Mouse (Mus musculus) liver, embryonic 14.5 days (tissue): Measurements from ENCODE around the gene Marcksl1. TPM values are rescaled to one million over a fixed set of nuclear protein-coding genes. Genes with fewer than 3 reads are reported as not detected.

Source experiments
- ATAC-seq: fragments of 200-750 bp; cut with Nextera tagmentation; 2 replicates; pipeline ENCODE4 v1.8.0; 2017; ENCODE audit warnings: moderate number of reproducible peaks, mild to moderate bottlenecking, moderate library complexity; ENCODE audit not compliant: insufficient read depth
- DNase-seq, 3 experiments: peaks; one replicate each; pipeline ENCODE4 v3.0.0-alpha.2; 2012 to 2013; ENCODE audit warnings: low read depth in 3 of 3, low spot score in 3 of 3
- H3K27ac ChIP-seq: fragments of 300-500 bp; sonication (generic); 2 replicates; pipeline ENCODE4 v1.5.1; 2014; ENCODE audit warnings: moderate library complexity, mild to moderate bottlenecking, control low read depth, inconsistent platforms
- H3K27me3 ChIP-seq: fragments of 300-500 bp; sonication (generic); 2 replicates; pipeline ENCODE4 v1.6.1; 2014; ENCODE audit warnings: mild to moderate bottlenecking, low read length, moderate library complexity; ENCODE audit not compliant: control insufficient read depth, insufficient read depth
- H3K36me3 ChIP-seq: fragments of 300-500 bp; sonication (generic); replicated peaks from 2 replicates; pipeline ENCODE4 v1.6.1; 2014; ENCODE audit warnings: low read depth; ENCODE audit not compliant: control insufficient read depth, insufficient read depth
- H3K4me1 ChIP-seq, 2 experiments: fragments of 200-500 bp in 1 of 2; fragments of 300-500 bp in 1 of 2; sonication (generic) in 1 of 2; replicated peaks; 2 replicates each; pipeline ENCODE4 v1.6.1; 2012 to 2014; ENCODE audit warnings: antibody characterized with exemption in 1 of 2, inconsistent platforms in 1 of 2, low read length in 1 of 2; ENCODE audit not compliant: control insufficient read depth in 2 of 2, insufficient read depth in 2 of 2
- H3K4me2 ChIP-seq: fragments of 300-500 bp; sonication (generic); 2 replicates; pipeline ENCODE4 v1.6.1; 2014; ENCODE audit warnings: low read depth, mild to moderate bottlenecking, control low read depth, moderate library complexity
- H3K4me3 ChIP-seq, 2 experiments: fragments of 200-500 bp in 1 of 2; fragments of 300-500 bp in 1 of 2; sonication (generic) in 1 of 2; 2 replicates each; pipeline ENCODE4 v1.5.1; 2012 to 2014; ENCODE audit warnings: low read depth in 2 of 2, low read length in 2 of 2, mild to moderate bottlenecking in 2 of 2, control low read depth in 1 of 2, inconsistent platforms in 1 of 2, moderate library complexity in 1 of 2; ENCODE audit not compliant: insufficient read depth in 1 of 2
- H3K9ac ChIP-seq: fragments of 300-500 bp; sonication (generic); replicated peaks from 2 replicates; pipeline ENCODE4 v1.6.1; 2014; ENCODE audit warnings: mild to moderate bottlenecking, control low read depth, moderate library complexity
- H3K9me3 ChIP-seq: fragments of 300-500 bp; sonication (generic); 2 replicates; pipeline ENCODE4 v1.6.1; 2016; ENCODE audit warnings: low read length, mixed read lengths; ENCODE audit not compliant: control insufficient read depth
- CTCF ChIP-seq: IDR thresholded peaks from 2 replicates; pipeline ENCODE4 v1.5.1; 2016; ENCODE audit warnings: antibody characterized with exemption, low read depth, control low read depth
- EP300 ChIP-seq: IDR thresholded peaks from 2 replicates; pipeline ENCODE4 v1.6.1; 2016; ENCODE audit warnings: antibody characterized with exemption, low read depth
- WGBS: fragments of 180-500 bp; shearing (Covaris S2); extraction: QIAGEN DNeasy Blood & Tissue Kit; methylation state at CpG from one replicate; pipeline ENCODE4 v1.1.7; 2014; ENCODE audit not compliant: insufficient replicate concordance; 5-methylcytosine and 5-hydroxymethylcytosine counted together
- polyA plus RNA-seq, 2 experiments: library from polyadenylated mRNA; depleted of rRNA in 1 of 2; stranded (reverse) in 1 of 2; unstranded in 1 of 2; fragments of >200 nt; fragmentation: Nextera tagmentation in 1 of 2; extraction: Ambion mirVana in 1 of 2; gene quantifications; 2 replicates each; pipeline versions ENCODE4 v1.2.1 to v1.2.3; 2012 to 2014

Gene Marcksl1
- polyA plus RNA-seq (2012; rRNA removed), result 30.6 and 34.8 TPM in 2 replicates
- 38.2 and 42.0 TPM in 2 replicates for polyA plus RNA-seq (2014; fragmentation: Nextera tagmentation; extraction: Ambion mirVana)

DNA sequence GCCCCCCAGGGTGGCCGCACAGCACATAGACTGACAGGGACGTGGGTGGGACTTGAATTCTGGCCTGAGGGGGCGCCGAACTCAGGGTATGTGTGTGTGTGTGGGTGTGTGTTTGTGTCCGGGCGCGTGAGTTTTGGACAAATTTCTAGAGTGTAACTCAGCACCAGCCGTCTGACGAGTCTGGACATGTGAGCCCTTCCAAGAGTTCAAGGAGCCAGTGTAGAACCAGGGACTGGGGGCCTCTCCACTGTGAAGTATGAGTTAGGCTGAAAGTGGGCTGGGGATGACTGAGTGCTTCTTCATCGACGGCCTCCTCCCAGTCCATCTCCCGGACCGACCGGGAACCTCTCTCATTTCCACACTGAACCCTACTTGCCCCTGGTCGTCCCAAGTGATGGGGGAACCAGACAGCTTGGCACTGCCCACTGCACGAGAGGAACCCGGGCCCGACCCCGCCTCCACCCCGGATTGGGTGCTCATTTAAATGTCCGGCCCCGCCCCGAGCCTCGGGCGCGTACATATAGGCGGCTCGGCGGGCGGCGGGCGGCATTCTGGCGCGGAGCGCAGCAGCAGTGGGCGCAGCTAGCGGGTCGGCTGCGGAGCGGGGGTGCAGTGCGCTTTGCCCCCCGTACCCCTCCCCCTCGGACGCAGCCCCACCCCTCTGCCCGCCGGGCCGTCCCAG is at the start of gene Marcksl1:
TSS of gene Marcksl1 (plus strand) at position 496 of the 682 bp plus-strand sequence.
- Histone ChIP-seq H3K36me3 (peaks cover 17% of the 10 kb centered on the region), H3K9me3 (no peaks in the 10 kb centered on the region), H3K9ac (peak within 1 kb of the TSS; percentile 72), H3K27ac (no peak within 1 kb of the TSS), H3K27me3 (peaks cover 13% of the 10 kb centered on the region), H3K4me2 (peak within 1 kb of the TSS; percentile 97), H3K4me3 (peak within 1 kb of the TSS; percentile 52 to 75), H3K4me1 (peaks cover 0 to 5% of the 10 kb centered on the region in 2 experiments; a peak in 1 of 4 replicates)
- peak; percentile 75 for ATAC-seq
- WGBS, result 6% methylated on average over 47 of the region's 47 CpGs
- peak; percentile 49 to 58 (median 55) for DNase-seq
- TF ChIP-seq CTCF (no peak), EP300 (no peak)

DNA sequence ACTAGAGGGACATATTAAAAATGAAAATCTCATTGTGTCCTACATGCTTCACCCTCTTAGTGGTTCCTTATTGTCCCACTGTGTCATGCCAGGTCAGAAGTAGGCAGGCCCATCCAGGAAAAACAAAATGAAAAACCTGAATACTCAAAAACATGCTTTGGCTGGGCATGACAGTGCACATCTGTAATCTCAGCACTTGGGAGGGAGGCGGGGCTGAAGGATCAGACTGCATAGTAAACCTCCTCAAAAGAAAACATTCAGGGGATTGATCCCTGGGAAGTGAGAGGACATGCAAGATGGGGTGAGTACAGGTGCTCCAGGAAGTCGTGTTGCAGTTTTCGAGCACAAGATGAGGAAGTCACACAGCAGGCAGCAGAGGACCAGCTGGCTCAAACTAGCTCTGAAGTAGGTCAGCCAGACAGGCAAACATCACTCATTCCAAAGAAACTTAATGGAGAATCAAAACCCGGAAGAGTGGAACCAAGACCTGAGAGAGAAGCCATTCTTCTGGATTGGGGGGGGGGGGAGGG is 49.0 kb upstream of the Marcksl1 start:
- H3K27me3 ChIP-seq, result no peaks in the 10 kb centered on the region
- DNase-seq (peak; percentile 57 to 65 (median 63)), ATAC-seq (peak; percentile 12; the same call in 1 of the 2 replicates)
- H3K4me3 ChIP-seq, result peak overlapping the region; percentile 63 to 93
- peaks cover 29 to 33% of the 10 kb centered on the region in 2 experiments for H3K4me1 ChIP-seq
- H3K36me3 ChIP-seq, result peaks cover 50% of the 10 kb centered on the region
- WGBS, result 56% methylated on average over 4 of the region's 4 CpGs
- peak overlapping the region; percentile 99 for H3K27ac ChIP-seq
- H3K9me3 ChIP-seq, result no peaks in the 10 kb centered on the region
- peak overlapping the region; percentile 88 for H3K4me2 ChIP-seq
- H3K9ac ChIP-seq, result peak overlapping the region; percentile 98
- TF ChIP-seq CTCF (no peak), EP300 (no peak)

DNA sequence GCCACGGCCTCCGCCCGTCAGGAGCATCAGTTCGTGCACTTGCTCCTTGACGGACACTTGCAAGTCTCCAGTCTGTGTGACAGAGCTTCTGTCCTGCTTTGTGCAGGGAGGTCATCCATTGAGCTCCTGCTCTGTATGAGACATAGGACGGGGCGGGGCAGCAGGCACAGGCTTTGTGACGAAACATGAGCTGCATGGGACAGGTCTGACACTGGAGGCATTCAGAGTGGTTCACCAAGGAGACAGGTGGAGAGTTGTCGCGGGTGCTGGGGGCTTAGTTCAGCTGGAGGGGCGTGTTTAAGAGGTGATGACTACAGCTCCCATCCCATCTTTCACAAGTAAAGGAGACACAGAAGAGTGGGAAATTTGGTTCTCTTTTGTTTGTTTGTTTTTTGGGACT is 37.3 kb upstream of the Marcksl1 start:
- Histone ChIP-seq H3K4me2 (no peak overlapping the region), H3K27ac (no peak overlapping the region), H3K4me1 (no peaks in the 10 kb centered on the region), H3K36me3 (peaks cover 92% of the 10 kb centered on the region), H3K4me3 (no peak overlapping the region), H3K9me3 (no peaks in the 10 kb centered on the region), H3K27me3 (no peaks in the 10 kb centered on the region), H3K9ac (no peak overlapping the region)
- DNase-seq (no peak), ATAC-seq (no peak)
- 82% methylated on average over 11 of the region's 11 CpGs for WGBS
- TF ChIP-seq EP300 (no peak), CTCF (no peak)

DNA sequence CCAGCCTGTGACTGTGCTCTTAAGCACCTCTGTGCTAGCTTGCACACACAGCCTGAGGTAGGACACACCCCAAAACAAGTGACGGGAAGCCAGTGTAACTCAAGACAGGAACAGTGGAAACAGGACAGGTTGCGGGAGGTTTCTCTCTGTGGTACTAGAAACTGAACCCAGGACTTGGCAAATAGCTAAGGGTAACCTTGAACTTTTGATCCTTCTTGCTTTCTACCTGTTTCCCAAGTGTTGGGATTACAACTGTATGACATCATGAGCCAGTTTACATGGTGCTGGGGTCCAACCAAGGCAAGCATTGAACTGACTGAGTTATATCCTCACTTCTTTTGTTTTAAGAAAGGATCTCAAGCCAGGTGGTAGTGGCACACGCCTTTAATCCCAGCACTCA is 33.5 kb upstream of the Marcksl1 start:
- H3K27me3 ChIP-seq, result no peaks in the 10 kb centered on the region
- DNase-seq (no peak), ATAC-seq (no peak)
- 90% methylated on average over 3 of the region's 3 CpGs for WGBS
- H3K27ac ChIP-seq, result no peak overlapping the region
- no peak overlapping the region for H3K4me3 ChIP-seq
- TF ChIP-seq EP300 (no peak), CTCF (no peak)
- no peak overlapping the region for H3K9ac ChIP-seq
- H3K36me3 ChIP-seq, result peaks cover 94% of the 10 kb centered on the region
- no peak overlapping the region for H3K4me2 ChIP-seq
- H3K9me3 ChIP-seq, result no peaks in the 10 kb centered on the region
- no peaks in the 10 kb centered on the region for H3K4me1 ChIP-seq

DNA sequence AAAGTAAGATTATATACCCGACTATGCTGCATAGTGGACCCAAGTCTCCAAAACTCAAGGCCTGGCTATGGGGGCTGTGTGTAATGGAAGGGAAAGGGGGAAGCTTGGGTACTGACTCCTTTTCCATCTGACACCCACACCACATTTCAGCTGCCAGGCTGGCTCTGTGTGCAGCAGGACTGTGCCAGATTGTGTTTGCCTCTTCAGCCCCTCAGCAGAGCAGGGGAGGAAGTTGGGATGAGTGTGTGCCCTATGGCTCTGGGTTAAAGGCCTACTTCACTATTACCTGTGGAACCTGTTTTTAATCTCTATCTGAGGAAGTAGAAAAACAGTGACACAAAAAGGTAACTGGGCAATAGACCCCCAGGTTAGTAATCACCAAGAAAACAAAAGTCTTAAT is 32.3 kb upstream of the Marcksl1 start:
- no peak overlapping the region for H3K27ac ChIP-seq
- TF ChIP-seq EP300 (no peak), CTCF (no peak)
- no peak for ATAC-seq
- WGBS, result 73% methylated on average over 1 of the region's 1 CpGs
- no peak overlapping the region for H3K9ac ChIP-seq
- no peak for DNase-seq
- no peaks in the 10 kb centered on the region for H3K4me1 ChIP-seq
- no peaks in the 10 kb centered on the region for H3K9me3 ChIP-seq
- peaks cover 94% of the 10 kb centered on the region for H3K36me3 ChIP-seq
- no peak overlapping the region for H3K4me3 ChIP-seq
- no peak overlapping the region for H3K4me2 ChIP-seq
- H3K27me3 ChIP-seq, result no peaks in the 10 kb centered on the region
